Mouse (Mus musculus) CH12.LX (cell line): ENCODE results near the gene Tvp23a. TPM values are rescaled to one million over a fixed set of nuclear protein-coding genes. Genes with fewer than 3 reads are reported as not detected.

ENCODE experiments used
- DNase-seq: peaks from one replicate; pipeline ENCODE4 v3.0.0-alpha.2; 2013; ENCODE audit errors: extremely low read depth
- H3K27ac ChIP-seq: 2 replicates; pipeline ENCODE4 v1.5.1; 2012; ENCODE audit warnings: low read depth, mild to moderate bottlenecking, control low read depth, moderate library complexity; ENCODE audit not compliant: insufficient read depth
- H3K27me3 ChIP-seq: replicated peaks from 2 replicates; pipeline ENCODE3; 2012; ENCODE audit warnings: inconsistent platforms
- H3K36me3 ChIP-seq, 2 experiments: replicated peaks in 1 of 2; 2 replicates each; pipeline versions ENCODE3 to v1.6.1; 2012; ENCODE audit warnings: inconsistent platforms in 1 of 2, low read length in 1 of 2, mild to moderate bottlenecking in 1 of 2, mixed read lengths in 1 of 2, moderate library complexity in 1 of 2; ENCODE audit not compliant: control insufficient read depth in 1 of 2, insufficient read depth in 1 of 2
- H3K4me1 ChIP-seq, 2 experiments: 2 replicates each; pipeline ENCODE4 v1.6.1; 2012; ENCODE audit warnings: inconsistent platforms in 1 of 2, moderate library complexity in 1 of 2; ENCODE audit not compliant: insufficient read depth in 2 of 2, control insufficient read depth in 1 of 2
- H3K4me2 ChIP-seq: 2 replicates; pipeline ENCODE4 v1.6.1; 2012; ENCODE audit warnings: low read depth, mild to moderate bottlenecking, control low read depth; ENCODE audit not compliant: poor library complexity, insufficient read depth, severe bottlenecking
- H3K4me3 ChIP-seq, 3 experiments: fragments of 150-350 bp in 1 of 3; sonication (generic) in 1 of 3; replicated peaks in 1 of 3; 2 replicates each; pipeline versions ENCODE3 to v1.5.1; 2011 to 2012; ENCODE audit warnings: low read depth in 2 of 3, low read length in 2 of 3, mild to moderate bottlenecking in 2 of 3, moderate library complexity in 2 of 3, control low read depth in 1 of 3, improper control_type of control experiment in 1 of 3, inconsistent platforms in 1 of 3, mixed read lengths in 1 of 3; ENCODE audit not compliant: poor library complexity in 1 of 3
- H3K79me2 ChIP-seq: replicated peaks from 2 replicates; pipeline ENCODE4 v1.6.1; 2012; ENCODE audit warnings: mild to moderate bottlenecking, moderate library complexity; ENCODE audit not compliant: control insufficient read depth, poor library complexity, insufficient read depth, severe bottlenecking; ENCODE audit errors: extremely low read depth
- H3K9ac ChIP-seq: 2 replicates; pipeline ENCODE4 v1.6.1; 2012; ENCODE audit warnings: low read depth, mild to moderate bottlenecking, control low read depth, moderate library complexity; ENCODE audit not compliant: insufficient read depth
- H3K9me3 ChIP-seq: replicated peaks from 2 replicates; pipeline ENCODE3; 2012; ENCODE audit warnings: low read length, inconsistent platforms, mixed read lengths
- BHLHE40 ChIP-seq: IDR thresholded peaks from 2 replicates; pipeline ENCODE4 v1.6.1; 2011; ENCODE audit warnings: mild to moderate bottlenecking, low read depth, low read length, improper control_type of control experiment
- ETS1 ChIP-seq: conservative IDR thresholded peaks from 2 replicates; pipeline ENCODE4 v1.6.1; 2012; ENCODE audit warnings: low read depth, mild to moderate bottlenecking, inconsistent platforms, low read length, improper control_type of control experiment, moderate library complexity
- HCFC1 ChIP-seq: IDR thresholded peaks from 2 replicates; pipeline ENCODE4 v1.6.1; 2012; ENCODE audit warnings: low read depth, mild to moderate bottlenecking, inconsistent platforms, low read length, improper control_type of control experiment
- JUND ChIP-seq: conservative IDR thresholded peaks from 2 replicates; pipeline ENCODE4 v1.6.1; 2011; ENCODE audit warnings: low read depth, low read length, improper control_type of control experiment
- KAT2A ChIP-seq: IDR thresholded peaks from 2 replicates; pipeline ENCODE4 v1.6.1; 2012; ENCODE audit warnings: low read length, improper control_type of control experiment, inconsistent platforms; ENCODE audit not compliant: insufficient replicate concordance
- MXI1 ChIP-seq: IDR thresholded peaks from 2 replicates; pipeline ENCODE4 v1.6.1; 2011; ENCODE audit warnings: mild to moderate bottlenecking, low read depth, low read length, improper control_type of control experiment
- MYC ChIP-seq: IDR thresholded peaks from 2 replicates; pipeline ENCODE4 v1.6.1; 2011; ENCODE audit warnings: low read depth, mild to moderate bottlenecking, improper control_type of control experiment, low read length
- NELFE ChIP-seq: IDR thresholded peaks from 2 replicates; pipeline ENCODE4 v1.6.1; 2011; ENCODE audit warnings: low read depth, low read length, improper control_type of control experiment
- POLR2AphosphoS2 ChIP-seq: IDR thresholded peaks from 2 replicates; pipeline ENCODE4 v1.6.1; 2011; ENCODE audit warnings: low read depth, low read length, improper control_type of control experiment
- RAD21 ChIP-seq: IDR thresholded peaks from 2 replicates; pipeline ENCODE4 v1.6.1; 2011; ENCODE audit warnings: low read depth, mild to moderate bottlenecking, low read length, improper control_type of control experiment, moderate library complexity
- RCOR1 ChIP-seq: conservative IDR thresholded peaks from 2 replicates; pipeline ENCODE4 v1.6.1; 2012; ENCODE audit warnings: low read depth, mild to moderate bottlenecking, inconsistent platforms, low read length, improper control_type of control experiment
- SIN3A ChIP-seq: IDR thresholded peaks from 2 replicates; pipeline ENCODE4 v1.6.1; 2012; ENCODE audit warnings: low read length, improper control_type of control experiment, inconsistent platforms
- TBP ChIP-seq: conservative IDR thresholded peaks from 2 replicates; pipeline ENCODE4 v1.6.1; 2011; ENCODE audit warnings: low read depth, low read length, improper control_type of control experiment
- TCF12 ChIP-seq: IDR thresholded peaks from 2 replicates; pipeline ENCODE4 v1.6.1; 2014; ENCODE audit warnings: low read depth, mild to moderate bottlenecking, inconsistent platforms, low read length, improper control_type of control experiment
- USF1 ChIP-seq: IDR thresholded peaks from 2 replicates; pipeline ENCODE4 v1.6.1; 2014; ENCODE audit warnings: low read depth, mild to moderate bottlenecking, inconsistent platforms, low read length, improper control_type of control experiment
- USF2 ChIP-seq: conservative IDR thresholded peaks from 2 replicates; pipeline ENCODE4 v1.6.1; 2011; ENCODE audit warnings: low read depth, low read length, improper control_type of control experiment
- ZC3H11A ChIP-seq: IDR thresholded peaks from 2 replicates; pipeline ENCODE4 v1.6.1; 2012; ENCODE audit warnings: low read depth, mild to moderate bottlenecking, inconsistent platforms, low read length, improper control_type of control experiment
- ZKSCAN1 ChIP-seq: IDR thresholded peaks from 2 replicates; pipeline ENCODE4 v1.6.1; 2012; ENCODE audit warnings: low read depth, inconsistent platforms, low read length, improper control_type of control experiment, borderline replicate concordance
- ZMIZ1 ChIP-seq: IDR thresholded peaks from 2 replicates; pipeline ENCODE4 v1.6.1; 2012; ENCODE audit warnings: low read depth, mild to moderate bottlenecking, inconsistent platforms, low read length, improper control_type of control experiment
- dilution Hi-C: fragments of 300-500 bp; cut with MboI; formaldehyde crosslinking; loops from 2 replicates; pipeline ENCODE4 v1.14.3; 2020; ENCODE audit warnings: low sequenced_read_pairs; ENCODE audit not compliant: extremely low pct_unique_long_range_greater_than_20kb, extremely low pct_ligation_motif_present
- in situ Hi-C: fragments of 300-500 bp; cut with MboI; formaldehyde crosslinking; loops from 3 replicates; pipeline ENCODE4 v1.14.3; 2019; ENCODE audit warnings: low sequenced_read_pairs, low pct_ligation_motif_present, low pct_unique_long_range_greater_than_20kb, mixed read lengths
- polyA plus RNA-seq: library from polyadenylated mRNA; unstranded; fragments of >175 nt; gene quantifications from 2 replicates; pipeline ENCODE4 v1.2.1, GENCODE M21; 2012; ENCODE audit warnings: low read depth; ENCODE audit not compliant: insufficient read length
- total RNA-seq, 2 experiments: library from RNA; depleted of rRNA; stranded (reverse); fragments of 300-350 nt in 1 of 2; fragments of >200 nt in 1 of 2; gene quantifications; 2 replicates each; pipeline ENCODE4 v1.2.3; 2012 to 2014

Gene Tvp23a
- total and polyA plus RNA-seq, 3 experiments, result 0.68 to 1.8 TPM; not detected in 1

DNA sequence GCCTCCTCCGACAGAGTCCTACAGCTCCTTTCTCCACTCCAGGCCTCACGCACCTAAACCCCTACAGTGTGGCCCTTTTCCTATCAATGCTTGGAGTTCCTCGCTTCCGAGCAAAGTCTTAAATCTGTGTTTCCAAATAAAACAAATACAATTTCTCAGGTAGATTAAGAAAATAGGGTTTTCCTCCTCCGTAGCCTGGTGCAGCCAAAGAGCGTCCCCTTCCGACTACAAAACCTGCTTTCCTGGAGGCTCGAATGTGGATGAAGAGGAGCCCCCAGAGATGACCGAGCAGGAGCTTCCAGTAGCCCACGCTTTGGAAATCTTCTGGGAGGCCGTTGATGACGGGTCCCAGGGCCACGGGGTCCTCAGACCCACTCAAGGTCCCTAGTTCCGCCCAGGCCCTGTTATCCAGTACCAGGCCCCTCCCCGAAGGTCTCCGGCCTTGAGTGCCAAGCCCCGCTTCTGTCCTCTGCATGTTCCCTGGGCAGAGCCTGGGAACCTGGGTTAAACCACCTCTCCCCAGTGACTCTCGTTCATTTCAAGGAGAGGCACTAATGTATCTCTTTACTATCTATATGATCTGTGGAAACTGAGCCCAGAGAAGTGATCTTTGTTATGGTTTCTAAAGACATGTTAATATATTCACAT, 43.5 kb upstream of the Tvp23a start (continued):
- 0 out of 2 replicates have a peak, but pooled peaks have one; percentile 33 for TF ChIP-seq KAT2A
- no peak for TF ChIP-seq USF2
- peak; percentile 61; the same call in 1 of the 2 replicates for TF ChIP-seq ZMIZ1
- no peak; the same call in 1 of the 2 replicates for TF ChIP-seq SIN3A
- TF ChIP-seq MXI1, result no peak
- no peak for TF ChIP-seq JUND

DNA sequence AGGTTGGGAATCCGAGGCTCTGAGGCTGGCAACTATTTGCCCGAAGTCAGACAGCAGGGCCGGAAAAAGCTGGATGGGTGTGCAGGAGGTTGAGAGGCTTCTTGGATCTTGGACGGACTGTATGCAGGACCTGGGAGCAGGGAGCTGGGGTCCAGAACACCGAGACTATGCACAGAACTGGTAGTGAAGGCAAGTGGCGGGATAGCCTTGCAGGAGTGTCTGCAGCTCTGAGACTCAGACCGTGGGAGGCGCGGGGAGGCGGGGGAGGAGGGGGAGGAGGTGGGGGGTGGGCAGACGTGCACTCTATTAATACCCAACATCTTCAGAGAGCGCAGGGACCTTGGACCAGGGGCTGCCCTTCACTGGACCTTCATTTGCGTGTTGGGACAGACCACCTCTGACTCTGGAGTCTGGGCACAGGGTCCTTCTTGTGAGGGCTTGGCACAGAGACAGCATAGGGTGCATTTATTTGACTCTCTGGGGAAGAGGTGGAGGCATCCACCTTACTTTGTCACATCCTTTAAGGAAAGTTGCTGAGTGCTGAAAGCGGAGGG, 42.8 kb upstream of the Tvp23a start:
- peak overlapping the region; percentile 39 for H3K9ac ChIP-seq
- dilution Hi-C loops, result no loop called here
- H3K36me3 ChIP-seq, result peaks cover 3 to 38% of the 10 kb centered on the region in 2 experiments
- H3K27me3 ChIP-seq, result no peaks in the 10 kb centered on the region
- peaks cover 9% of the 10 kb centered on the region for H3K79me2 ChIP-seq
- peak; percentile 56 for DNase-seq
- in situ Hi-C loops, result no loop called here
- H3K4me1 ChIP-seq, result peaks cover 25 to 50% of the 10 kb centered on the region in 2 experiments
- TF ChIP-seq ETS1 (0 out of 2 replicates have a peak, but pooled peaks have one; percentile 4), RCOR1 (peak; percentile 42; the same call in 1 of the 2 replicates), ZKSCAN1 (no peak), ZC3H11A (no peak), SIN3A (peak; percentile 26; the same call in 1 of the 2 replicates), HCFC1 (no peak; the same call in 1 of the 2 replicates), MYC (no peak), NELFE (peak; percentile 47; the same call in 1 of the 2 replicates), POLR2AphosphoS2 (no peak), TCF12 (peak; percentile 15; the same call in 1 of the 2 replicates), RAD21 (no peak), TBP (0 out of 2 replicates have a peak, but pooled peaks have one; percentile 12), BHLHE40 (no peak), USF1 (no peak), MXI1 (no peak)
- H3K4me3 ChIP-seq, result peak overlapping the region; percentile 59 to 81 (median 70)
- no peaks in the 10 kb centered on the region for H3K9me3 ChIP-seq
- peak overlapping the region; percentile 78 for H3K27ac ChIP-seq
- peak overlapping the region; percentile 94 for H3K4me2 ChIP-seq
